Mouse (Mus musculus): Measurements from ENCODE around the gene Casr. TPM values are rescaled to one million over a fixed set of nuclear protein-coding genes. Genes with fewer than 3 reads are reported as not detected.

The Casr gene
- 0.10 TPM in 2 replicates for polyA plus RNA-seq (2015; fragmentation: Nextera tagmentation; extraction: Ambion mirVana)

- Histone ChIP-seq H3K4me3 (ENCODE audit: low read depth, low read length) (peak within 1 kb of the TSS; percentile 12), H3K36me3 (ENCODE audit: control insufficient read depth, insufficient read depth, low read length) (no peaks in the 10 kb centered on the region), H3K9ac (ENCODE audit: low read length) (no peak within 1 kb of the TSS), H3K4me1 (replicated peaks; ENCODE audit: control insufficient read depth, insufficient read depth) (no peaks in the 10 kb centered on the region), H3K4me2 (replicated peaks; ENCODE audit: low read depth) (peak within 1 kb of the TSS; percentile 35), H3K27me3 (ENCODE audit: control insufficient read depth, insufficient read depth, low read length) (peaks cover 4% of the 10 kb centered on the region; the same call in 1 of the 2 replicates), H3K9me3 (ENCODE audit: control insufficient read depth, low read length) (no peaks in the 10 kb centered on the region), H3K27ac (replicated peaks) (no peak within 1 kb of the TSS)
- ATAC-seq (ENCODE audit: low FRiP score, low TSS enrichment) = no peak
- DNase-seq (ENCODE audit: low spot score) = no peak
- TF ChIP-seq CTCF (IDR thresholded peaks at IDR 0.05; ENCODE audit: low read depth) (no peak), EP300 (optimal IDR thresholded peaks at IDR 0.05) (no peak)
- WGBS = 4% methylated on average over 36 of the region's 36 CpGs
These were observed at the start of gene Casr for GRCm38 (mm10) chr16:36561386-36562338. Gene Casr, minus strand, starts transcription at chr16:36562141.

DNA sequence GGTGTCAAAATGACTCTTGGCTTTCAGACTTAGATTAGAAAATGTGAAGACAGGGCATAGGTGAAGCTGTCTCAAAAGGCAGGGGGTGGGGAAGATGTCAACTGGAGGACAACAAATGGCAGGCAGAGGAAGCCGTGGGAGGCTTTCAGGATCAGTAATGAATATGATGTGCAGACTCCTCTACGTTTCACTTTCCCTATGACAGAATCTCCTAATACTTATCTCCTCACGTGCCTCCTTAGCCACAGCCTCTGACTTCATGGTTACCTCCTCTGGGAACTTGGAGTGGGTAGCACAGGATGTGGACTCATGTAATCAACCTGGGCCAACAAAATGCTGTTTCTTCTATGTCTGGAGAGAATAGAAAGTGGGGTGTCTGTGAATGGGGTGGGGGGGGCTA, 40.7 kb upstream of the Casr start:
- H3K4me3 ChIP-seq (ENCODE audit: low read depth, low read length) = no peak overlapping the region
- WGBS = 80% methylated on average over 3 of the region's 3 CpGs
- no peak for ATAC-seq (ENCODE audit: low FRiP score, low TSS enrichment)
- no peak for TF ChIP-seq EP300 (optimal IDR thresholded peaks at IDR 0.05)
- TF ChIP-seq CTCF (IDR thresholded peaks at IDR 0.05; ENCODE audit: low read depth) = no peak
- no peaks in the 10 kb centered on the region for H3K27me3 ChIP-seq (ENCODE audit: control insufficient read depth, insufficient read depth, low read length)
- no peak overlapping the region for H3K27ac ChIP-seq (replicated peaks)
- no peak overlapping the region for H3K9ac ChIP-seq (ENCODE audit: low read length)
- no peaks in the 10 kb centered on the region for H3K4me1 ChIP-seq (replicated peaks; ENCODE audit: control insufficient read depth, insufficient read depth)
- no peak overlapping the region for H3K4me2 ChIP-seq (replicated peaks; ENCODE audit: low read depth)
- H3K36me3 ChIP-seq (ENCODE audit: control insufficient read depth, insufficient read depth, low read length) = no peaks in the 10 kb centered on the region
- DNase-seq (ENCODE audit: low spot score) = no peak
- H3K9me3 ChIP-seq (ENCODE audit: control insufficient read depth, low read length) = no peaks in the 10 kb centered on the region

DNA sequence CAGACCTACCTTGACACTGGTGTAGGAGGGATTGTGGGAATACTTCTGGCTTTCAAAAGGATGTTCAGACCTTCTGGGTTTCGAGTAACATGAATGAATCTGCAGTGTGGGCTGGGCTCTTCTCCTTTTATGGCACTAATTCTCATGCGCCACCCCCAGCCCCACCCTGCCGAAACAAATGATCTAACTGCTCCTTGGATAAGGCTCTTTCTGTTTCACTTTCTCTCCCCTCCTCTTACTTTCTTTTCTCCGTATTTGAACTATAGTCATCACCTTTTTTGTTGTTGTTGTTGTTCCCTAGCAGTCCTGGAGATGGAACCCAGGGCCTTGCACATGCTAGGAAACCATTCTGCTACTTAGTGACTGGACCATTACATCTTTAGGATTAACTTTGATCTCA, 36.3 kb upstream of the Casr start:
- H3K9me3 ChIP-seq (ENCODE audit: control insufficient read depth, low read length) = no peaks in the 10 kb centered on the region
- H3K36me3 ChIP-seq (ENCODE audit: control insufficient read depth, insufficient read depth, low read length) = no peaks in the 10 kb centered on the region
- DNase-seq (ENCODE audit: low spot score) = no peak
- H3K4me1 ChIP-seq (replicated peaks; ENCODE audit: control insufficient read depth, insufficient read depth) = no peaks in the 10 kb centered on the region
- H3K27me3 ChIP-seq (ENCODE audit: control insufficient read depth, insufficient read depth, low read length) = no peaks in the 10 kb centered on the region
- H3K4me2 ChIP-seq (replicated peaks; ENCODE audit: low read depth) = no peak overlapping the region
- no peak overlapping the region for H3K27ac ChIP-seq (replicated peaks)
- 66% methylated on average over 4 of the region's 4 CpGs for WGBS
- no peak overlapping the region for H3K4me3 ChIP-seq (ENCODE audit: low read depth, low read length)
- H3K9ac ChIP-seq (ENCODE audit: low read length) = no peak overlapping the region
- TF ChIP-seq EP300 (optimal IDR thresholded peaks at IDR 0.05) (no peak), CTCF (IDR thresholded peaks at IDR 0.05; ENCODE audit: low read depth) (no peak)
- no peak for ATAC-seq (ENCODE audit: low FRiP score, low TSS enrichment)

DNA sequence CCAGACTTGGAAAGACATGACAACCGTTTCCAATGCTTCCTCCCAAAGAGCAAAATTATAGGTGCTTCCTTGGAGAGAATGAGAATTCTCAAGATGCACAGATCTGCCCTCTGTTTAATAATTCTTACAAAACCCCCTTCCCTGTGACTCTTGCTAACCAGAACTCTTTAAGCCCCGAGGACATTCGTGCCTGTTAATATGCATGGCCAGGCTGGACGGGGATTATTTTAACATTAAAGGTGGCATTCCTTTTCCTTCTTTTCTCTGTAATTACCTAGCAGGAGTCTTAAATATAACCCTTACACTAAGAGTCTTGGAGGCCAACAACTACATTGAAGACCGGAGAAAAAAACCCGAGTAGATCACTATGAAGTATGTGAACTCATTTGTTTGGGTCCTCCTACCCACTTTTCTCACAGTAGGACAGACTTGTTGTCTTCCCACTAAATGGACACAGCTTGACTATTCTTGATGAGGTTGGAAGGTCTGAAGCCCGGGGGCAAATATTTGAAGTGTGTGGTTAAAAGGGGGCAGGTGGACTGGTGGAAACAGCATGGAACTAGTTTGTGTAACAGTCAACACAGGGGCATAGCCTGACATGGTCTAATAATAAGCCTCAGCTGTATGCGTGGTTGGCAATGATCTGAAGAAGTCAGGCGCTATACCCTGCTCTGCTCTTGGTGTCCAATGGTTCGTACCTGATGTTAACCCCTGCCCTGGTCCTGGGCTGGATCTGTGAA, 34.9 kb upstream of the Casr start:
- Histone ChIP-seq H3K36me3 (ENCODE audit: control insufficient read depth, insufficient read depth, low read length) (no peaks in the 10 kb centered on the region), H3K27ac (replicated peaks) (no peak overlapping the region), H3K4me1 (replicated peaks; ENCODE audit: control insufficient read depth, insufficient read depth) (no peaks in the 10 kb centered on the region), H3K9me3 (ENCODE audit: control insufficient read depth, low read length) (no peaks in the 10 kb centered on the region), H3K4me2 (replicated peaks; ENCODE audit: low read depth) (no peak overlapping the region), H3K4me3 (ENCODE audit: low read depth, low read length) (no peak overlapping the region), H3K27me3 (ENCODE audit: control insufficient read depth, insufficient read depth, low read length) (no peaks in the 10 kb centered on the region), H3K9ac (ENCODE audit: low read length) (no peak overlapping the region)
- TF ChIP-seq CTCF (IDR thresholded peaks at IDR 0.05; ENCODE audit: low read depth) = no peak
- TF ChIP-seq EP300 (optimal IDR thresholded peaks at IDR 0.05) = no peak
- DNase-seq (ENCODE audit: low spot score) (no peak), ATAC-seq (ENCODE audit: low FRiP score, low TSS enrichment) (no peak)
- WGBS = 93% methylated on average over 10 of the region's 10 CpGs

DNA sequence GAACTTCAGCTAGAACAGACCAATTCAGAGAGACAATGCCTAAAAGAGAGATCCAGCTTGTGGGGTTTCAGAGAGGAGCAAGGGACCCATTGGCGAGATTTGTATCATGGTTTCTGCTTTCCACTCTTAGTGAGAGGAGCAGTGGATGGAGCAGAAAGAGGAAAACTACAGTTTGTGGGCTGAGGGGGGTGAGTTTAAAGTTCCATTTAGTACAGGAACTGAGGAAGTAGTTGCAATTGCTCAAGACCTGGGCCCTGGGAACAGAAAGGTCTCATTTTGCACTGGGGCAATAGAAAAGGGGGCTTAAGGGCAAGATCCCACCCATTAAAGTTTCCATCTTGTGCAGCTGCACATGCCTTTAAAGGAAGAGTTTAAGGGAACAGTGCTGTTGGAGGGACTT, 28.0 kb upstream of the Casr start:
- no peak for TF ChIP-seq CTCF (IDR thresholded peaks at IDR 0.05; ENCODE audit: low read depth)
- ATAC-seq (ENCODE audit: low FRiP score, low TSS enrichment) (no peak), DNase-seq (ENCODE audit: low spot score) (no peak)
- Histone ChIP-seq H3K4me1 (replicated peaks; ENCODE audit: control insufficient read depth, insufficient read depth) (no peaks in the 10 kb centered on the region), H3K27ac (replicated peaks) (no peak overlapping the region), H3K9ac (ENCODE audit: low read length) (no peak overlapping the region), H3K36me3 (ENCODE audit: control insufficient read depth, insufficient read depth, low read length) (no peaks in the 10 kb centered on the region), H3K4me2 (replicated peaks; ENCODE audit: low read depth) (no peak overlapping the region), H3K9me3 (ENCODE audit: control insufficient read depth, low read length) (no peaks in the 10 kb centered on the region), H3K4me3 (ENCODE audit: low read depth, low read length) (no peak overlapping the region), H3K27me3 (ENCODE audit: control insufficient read depth, insufficient read depth, low read length) (no peaks in the 10 kb centered on the region)
- WGBS = 69% methylated on average over 1 of the region's 1 CpGs

Measured in stomach, postnatal 0 days (tissue).